Mouse (Mus musculus): Measurements from ENCODE around the gene Nde1.

DNA sequence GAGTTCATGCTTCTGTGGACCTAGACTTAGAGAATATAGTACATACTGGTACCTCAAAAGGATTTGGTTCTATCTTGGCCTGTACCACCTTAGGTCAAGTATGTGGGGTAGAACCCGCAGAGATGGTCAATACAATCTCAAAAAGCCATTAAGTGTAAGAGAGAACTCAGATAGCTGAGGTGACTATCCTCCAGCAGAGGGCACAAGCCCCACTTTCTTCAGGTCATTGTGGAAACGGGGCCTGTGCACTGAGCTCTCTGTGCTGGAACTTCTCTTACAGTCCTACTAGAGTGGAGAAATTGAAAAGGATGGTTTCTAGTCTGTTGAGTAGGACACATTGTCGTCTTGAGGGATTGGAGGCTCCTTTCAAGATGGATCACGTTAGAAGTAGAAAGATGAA is 35.7 kb downstream of the Nde1 start:
- TF ChIP-seq TAL1 (IDR thresholded peaks at IDR 0.05; ENCODE audit: low read length): no peak
- no peak for TF ChIP-seq GATA1 (IDR thresholded peaks at IDR 0.05; ENCODE audit: low read length)

Data from erythroblast, embryonic 14.5 days (primary cell).